Mouse (Mus musculus) cerebellum, postnatal 25 days (tissue): Measurements from ENCODE around the gene Krtap2-4.
A peak's percentile ranks its signal among the peaks of the same experiment; 100 is the strongest.
"Not testable (repeated sequence)": the region's sequence is repeated elsewhere in the genome, so short reads cannot be mapped to it uniquely, and the experiment has no call there.

Experiments
- DNase-seq, 2 experiments: peaks; one replicate each; pipeline ENCODE4 v3.0.0; 2021; ENCODE audit warnings: mixed read lengths in 2 of 2

Krtap2-4 gene

GRCm38 (mm10) chr11:99614796-99615363 is at the start of gene Krtap2-4:
Gene Krtap2-4 (minus strand): TSS chr11:99614846.
- DNase-seq = no peak

GRCm38 (mm10) chr11:99662802-99663201 is 48.2 kb upstream of the Krtap2-4 start:
- no peak for DNase-seq

GRCm38 (mm10) chr11:99659256-99659655 is 44.6 kb upstream of the Krtap2-4 start:
- DNase-seq = no peak

- not testable (repeated sequence) for DNase-seq
These were observed 43.9 kb upstream of the Krtap2-4 start, which contains the start of gene Gm11563 for GRCm38 (mm10) chr11:99658467-99659010. Gene Gm11563 (minus strand): TSS chr11:99658960.

GRCm38 (mm10) chr11:99657051-99657450 is 42.4 kb upstream of the Krtap2-4 start:
- DNase-seq = no peak

GRCm38 (mm10) chr11:99650136-99650535 is 35.5 kb upstream of the Krtap2-4 start, which contains the start of gene Gm11555:
Gene Gm11555 (minus strand): TSS chr11:99650236.
- no peak for DNase-seq

GRCm38 (mm10) chr11:99646444-99646843 is 31.8 kb upstream of the Krtap2-4 start:
- DNase-seq = no peak

GRCm38 (mm10) chr11:99644351-99644750 is 29.7 kb upstream of the Krtap2-4 start:
- DNase-seq = no peak

- not testable (repeated sequence) for DNase-seq
These were observed 29.0 kb upstream of the Krtap2-4 start, which contains the start of gene Krtap4-7 for GRCm38 (mm10) chr11:99643635-99644139. Gene Krtap4-7 (minus strand): TSS chr11:99644089.

- DNase-seq = no peak
These were observed 26.3 kb upstream of the Krtap2-4 start for GRCm38 (mm10) chr11:99640926-99641325.

GRCm38 (mm10) chr11:99637086-99637485 is 22.4 kb upstream of the Krtap2-4 start:
- DNase-seq = no peak

GRCm38 (mm10) chr11:99634653-99635134 is 20.0 kb upstream of the Krtap2-4 start, which contains the start of gene Krtap4-2:
Gene Krtap4-2 (minus strand): TSS chr11:99635084.
- DNase-seq = no peak

GRCm38 (mm10) chr11:99633293-99633692 is 18.6 kb upstream of the Krtap2-4 start:
- no peak for DNase-seq

- no peak for DNase-seq
These were observed 16.2 kb upstream of the Krtap2-4 start for GRCm38 (mm10) chr11:99630890-99631289.

- no peak for DNase-seq
These were observed 13.5 kb upstream of the Krtap2-4 start, which contains the start of gene Krtap4-1 for GRCm38 (mm10) chr11:99628138-99628537. Gene Krtap4-1 (minus strand): TSS chr11:99628238.

- DNase-seq = no peak
These were observed 5.7 kb upstream of the Krtap2-4 start, which contains the start of gene Gm11562 for GRCm38 (mm10) chr11:99620335-99620734. Gene Gm11562 (minus strand): TSS chr11:99620435.

- DNase-seq = not testable (repeated sequence)
These were observed 4.6 kb downstream of the Krtap2-4 start, which contains the start of gene Gm11937 for GRCm38 (mm10) chr11:99610089-99610488. Gene Gm11937 (minus strand): TSS chr11:99610189.

GRCm38 (mm10) chr11:99609126-99609525 is 5.5 kb downstream of the Krtap2-4 start:
- DNase-seq = peak; percentile 9 to 18

- not testable (repeated sequence) for DNase-seq
These were observed 11.4 kb downstream of the Krtap2-4 start, which contains the start of gene Gm11938 for GRCm38 (mm10) chr11:99603208-99603607. Gene Gm11938 (minus strand): TSS chr11:99603308.

- DNase-seq = not testable (repeated sequence)
These were observed 16.9 kb downstream of the Krtap2-4 start, which contains the start of gene Krtap9-3 for GRCm38 (mm10) chr11:99597742-99598141. Gene Krtap9-3 (minus strand): TSS chr11:99598105.

- DNase-seq = no peak
These were observed 23.7 kb downstream of the Krtap2-4 start, which contains the start of gene Krtap1-3 for GRCm38 (mm10) chr11:99590981-99591380. Gene Krtap1-3 (minus strand): TSS chr11:99591339.

- no peak for DNase-seq
These were observed 29.6 kb downstream of the Krtap2-4 start for GRCm38 (mm10) chr11:99585096-99585495.

- DNase-seq = no peak
These were observed 31.4 kb downstream of the Krtap2-4 start, which contains the start of gene Krtap1-4 for GRCm38 (mm10) chr11:99583245-99583704. Gene Krtap1-4 (minus strand): TSS chr11:99583654.
